Mouse (Mus musculus): ENCODE data around the gene Gnao1.

- TF ChIP-seq POLR2A (IDR thresholded peaks at IDR 0.05; ENCODE audit: borderline replicate concordance, extremely low read depth, insufficient read depth, insufficient read length, poor library complexity, severe bottlenecking) (no peak), CTCF (IDR thresholded peaks at IDR 0.05; ENCODE audit: borderline replicate concordance, extremely low read depth, insufficient read depth, insufficient read length) (no peak)
Observed at GRCm38 (mm10) chr8:93864064-93864463, 54.3 kb downstream of the Gnao1 start.
